Mouse (Mus musculus) liver, embryonic 14.5 days (tissue): Measurements from ENCODE around the gene Nabp2.
A peak's percentile ranks its signal among the peaks of the same experiment; 100 is the strongest.

Experiments
- CTCF ChIP-seq: IDR thresholded peaks from 2 replicates; pipeline ENCODE4 v1.5.1; 2016; ENCODE audit warnings: antibody characterized with exemption, low read depth, control low read depth
- EP300 ChIP-seq: IDR thresholded peaks from 2 replicates; pipeline ENCODE4 v1.6.1; 2016; ENCODE audit warnings: antibody characterized with exemption, low read depth

- TF ChIP-seq CTCF (peak; percentile 57; the same call in 1 of the 2 replicates), EP300 (no peak)
Measured at GRCm38 (mm10) chr10:128362568-128362967, 48.7 kb downstream of the Nabp2 start.
